Mouse (Mus musculus) kidney, postnatal 36 days (tissue): Measurements from ENCODE around the gene Eef1akmt2.

Experiments used
- DNase-seq, 2 experiments: peaks; one replicate each; pipeline ENCODE4 v3.0.0; 2021 to 2022; ENCODE audit warnings: mixed read lengths in 2 of 2

Eef1akmt2 gene

DNA sequence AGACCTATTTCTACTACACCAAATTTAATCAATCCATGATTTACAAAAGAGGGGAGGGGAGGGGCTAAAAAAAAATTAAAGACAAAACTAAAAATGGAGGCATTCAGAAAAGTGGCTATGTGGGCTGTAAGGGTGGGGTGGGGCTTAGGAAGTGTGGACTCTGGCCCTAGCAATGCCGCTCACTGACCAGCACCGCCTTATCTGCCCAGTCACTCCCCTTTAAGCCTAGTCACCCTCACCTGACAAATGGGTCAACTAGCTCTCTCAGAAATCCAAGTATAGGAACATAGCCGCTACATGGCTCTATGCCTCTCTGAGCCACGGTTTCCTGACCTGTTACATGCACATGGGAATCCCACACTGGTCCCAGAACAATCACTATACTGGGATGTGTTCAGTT, 65.5 kb downstream of the Eef1akmt2 start:
- no peak for DNase-seq

DNA sequence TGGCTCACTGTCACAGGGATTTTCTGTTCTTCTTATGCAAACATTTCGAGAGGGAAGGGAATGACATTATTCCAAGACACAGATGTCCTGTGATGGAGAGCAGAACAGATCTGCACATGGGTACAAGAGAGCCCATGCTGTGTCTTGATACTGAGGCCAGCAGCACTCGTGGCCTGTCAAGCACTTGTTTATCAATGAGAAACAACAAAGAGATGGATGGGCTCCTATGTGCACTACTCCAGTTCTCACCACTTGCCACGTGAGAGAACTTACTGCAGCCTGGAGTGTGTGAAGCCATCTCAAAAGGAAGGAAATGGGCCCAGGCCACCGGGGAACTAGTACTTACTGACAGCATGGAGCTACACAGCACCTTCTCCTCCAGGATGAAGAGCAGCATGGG, 66.0 kb downstream of the Eef1akmt2 start:
- no peak for DNase-seq

DNA sequence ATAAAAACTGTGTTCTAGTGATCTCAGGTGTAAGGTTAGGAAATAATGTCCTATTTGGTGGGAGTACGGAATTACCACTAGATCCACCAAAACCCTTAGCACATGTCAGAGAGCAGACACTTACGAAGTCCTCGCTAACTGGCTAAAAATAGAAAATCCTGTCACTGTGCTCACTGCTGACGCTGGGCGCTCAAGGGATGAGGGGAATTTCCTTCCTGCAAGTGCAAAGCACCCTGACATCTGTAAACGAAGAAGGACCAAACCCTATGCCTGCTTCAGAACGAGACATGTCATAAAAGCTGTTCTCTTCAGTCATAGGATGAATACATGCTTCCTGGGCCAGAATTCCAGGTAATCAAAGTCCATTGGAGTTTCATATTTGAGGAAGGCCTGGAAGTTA, 66.5 kb downstream of the Eef1akmt2 start:
- peak in 1 of 2 experiments; percentile 58 for DNase-seq

DNA sequence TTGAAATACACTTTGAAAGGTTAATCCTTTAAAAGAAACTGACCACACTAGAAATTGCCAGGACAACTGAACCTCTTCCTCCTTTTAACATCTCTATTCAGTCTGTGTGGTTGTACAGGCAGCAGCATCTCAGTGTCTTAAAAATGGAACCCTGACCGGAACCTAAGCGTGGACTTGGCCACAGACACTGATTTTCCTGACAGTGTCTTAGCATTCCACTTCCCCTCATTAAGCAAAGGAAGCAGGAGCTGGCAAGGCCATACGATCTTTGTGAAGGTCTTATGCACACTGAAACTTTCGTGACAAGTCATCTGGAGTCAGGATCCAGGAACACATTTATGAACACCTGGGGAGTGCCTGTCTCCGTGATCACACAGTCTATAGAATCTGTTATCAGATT, 68.4 kb downstream of the Eef1akmt2 start:
- peak in 1 of 2 experiments; percentile 46 for DNase-seq

DNA sequence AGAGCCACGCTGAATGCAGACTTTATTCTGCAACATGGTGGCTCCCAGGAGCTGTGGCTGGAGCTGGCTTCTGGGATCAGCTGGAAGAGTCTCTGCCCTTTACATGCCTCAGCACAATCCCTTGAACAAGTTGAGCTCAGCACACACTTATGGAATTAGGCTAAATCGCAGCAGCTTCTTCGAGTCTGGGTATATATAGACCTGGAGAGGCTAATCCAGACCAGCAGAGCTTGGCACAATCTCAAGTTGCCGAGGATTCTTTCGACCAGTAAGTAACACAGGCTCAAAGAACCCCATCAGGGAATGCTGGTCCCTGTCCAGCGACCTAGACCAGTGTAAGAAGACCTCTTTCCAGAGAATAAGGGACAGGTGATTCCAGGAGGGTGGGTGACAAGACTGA, 70.6 kb downstream of the Eef1akmt2 start:
- DNase-seq, result no peak

DNA sequence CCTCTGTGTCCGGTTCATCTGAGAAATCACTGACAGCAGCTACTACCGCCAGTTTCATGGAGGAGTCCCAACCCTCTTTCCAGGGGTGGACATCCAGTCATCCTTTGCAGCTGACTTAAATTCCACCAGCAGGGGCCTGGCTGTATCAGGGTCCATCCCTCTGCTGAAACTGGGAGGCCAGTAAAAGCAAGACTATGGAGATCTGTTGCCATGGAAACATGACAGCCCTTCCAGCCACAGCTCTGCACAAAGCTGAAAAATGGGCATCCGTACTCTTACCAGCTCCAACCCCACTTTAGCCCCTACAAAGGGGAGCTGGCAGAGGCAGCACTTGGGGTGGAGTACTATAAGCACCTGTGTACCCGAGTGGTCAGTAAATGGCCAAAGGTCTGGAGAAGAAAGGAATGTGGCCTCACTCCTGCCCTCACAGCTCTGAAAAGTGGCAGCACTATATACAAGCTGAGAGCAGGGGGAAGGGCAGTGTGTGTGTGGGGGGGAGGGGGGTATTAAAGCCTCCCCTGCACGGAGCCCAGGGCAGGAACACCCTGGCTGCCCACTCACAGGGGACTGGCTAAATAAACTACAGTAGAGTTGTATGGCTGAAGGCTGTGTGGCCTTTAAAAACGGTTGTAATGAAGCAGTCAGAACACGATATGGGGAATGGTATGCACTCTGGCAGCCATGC, 71.2 kb downstream of the Eef1akmt2 start:
- DNase-seq, result no peak

DNA sequence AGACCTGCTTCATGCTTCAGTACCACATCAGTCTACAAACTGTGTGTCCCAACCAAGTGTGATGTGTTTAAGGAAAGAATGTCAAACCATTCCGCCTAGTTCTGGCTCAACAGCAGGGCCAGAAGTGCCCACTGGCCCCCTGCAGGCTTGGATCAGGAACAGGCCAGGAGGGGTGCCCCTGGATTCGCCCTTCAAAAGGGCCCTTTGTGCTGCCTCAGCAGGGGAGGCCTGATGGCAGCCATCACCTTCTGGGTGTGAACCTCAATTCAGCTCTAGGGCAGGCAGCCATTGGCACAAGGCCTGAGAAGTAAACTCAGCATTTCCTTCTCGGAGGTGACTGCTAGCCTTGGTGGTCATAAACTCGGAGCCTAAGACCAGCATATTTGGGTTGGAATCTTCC, 71.9 kb downstream of the Eef1akmt2 start:
- peak; percentile 68 to 70 for DNase-seq

DNA sequence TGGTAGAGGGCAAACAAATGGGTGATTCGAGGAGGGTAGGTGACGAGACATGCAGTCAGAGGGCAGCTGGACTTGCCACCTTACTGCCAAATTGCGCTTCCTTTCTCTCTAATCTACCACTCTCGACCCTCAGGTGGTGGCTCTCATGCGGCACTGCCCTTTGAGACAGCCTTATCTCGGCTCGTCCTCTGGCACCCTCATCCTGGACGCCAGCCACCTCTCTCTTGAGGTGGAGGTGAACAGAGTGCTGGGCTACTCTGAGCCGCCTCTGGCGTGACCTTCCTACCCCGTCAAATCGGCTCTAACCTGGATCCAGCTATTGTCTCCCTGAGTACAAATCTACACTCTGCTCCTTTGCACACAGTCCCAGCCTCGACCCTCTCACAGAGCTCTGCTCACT, 73.8 kb downstream of the Eef1akmt2 start:
- DNase-seq, result no peak

DNA sequence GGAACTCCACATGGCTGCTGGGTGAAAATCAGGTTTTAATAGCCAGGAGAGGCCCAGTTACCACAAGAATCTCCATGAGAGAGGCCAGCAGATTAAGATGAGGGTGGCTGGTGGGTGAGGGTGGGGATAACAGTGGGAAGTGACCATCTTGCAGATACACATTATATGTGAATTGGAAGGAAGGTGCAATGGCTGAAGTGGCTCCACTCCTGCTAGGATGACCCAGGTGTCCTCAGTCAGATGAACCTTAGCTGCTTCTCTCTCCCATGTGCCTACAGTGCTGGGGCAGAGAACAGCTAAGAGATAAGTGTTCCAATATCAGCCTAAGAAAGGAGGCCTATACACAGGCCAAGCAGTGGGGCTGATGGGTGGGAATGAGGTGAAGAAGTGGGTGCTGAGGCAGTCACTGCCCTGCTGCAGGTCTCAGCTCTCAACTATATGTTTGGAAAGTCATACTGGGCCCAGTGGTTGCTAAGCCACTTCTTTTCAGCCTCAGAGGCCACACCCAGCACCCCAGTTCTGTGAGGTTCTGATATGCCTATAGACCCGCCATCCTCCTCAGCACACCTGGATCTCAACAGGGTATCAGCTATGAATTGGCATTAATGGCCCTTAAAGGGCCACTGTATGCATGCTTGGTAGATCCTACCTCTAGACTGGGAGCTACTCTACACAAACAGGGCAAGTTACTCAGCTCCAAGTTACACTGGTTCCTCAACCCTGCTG, 74.6 kb downstream of the Eef1akmt2 start:
- DNase-seq, result no peak
